Mouse (Mus musculus) hindbrain, embryonic 10.5 days (tissue): ENCODE data around the gene Prdx5. TPM values are rescaled to one million over a fixed set of nuclear protein-coding genes. Genes with fewer than 3 reads are reported as not detected.

ENCODE experiments used
- DNase-seq: peaks from one replicate; pipeline ENCODE4 v3.0.0-alpha.2; 2017; ENCODE audit warnings: low spot score
- H3K27ac ChIP-seq: fragments of 300-500 bp; sonication (generic); 2 replicates; pipeline ENCODE4 v1.5.1; 2016; ENCODE audit warnings: mild to moderate bottlenecking, moderate library complexity
- H3K27me3 ChIP-seq: fragments of 300-500 bp; sonication (generic); 2 replicates; pipeline ENCODE4 v1.6.1; 2016; ENCODE audit warnings: mild to moderate bottlenecking; ENCODE audit not compliant: poor library complexity, insufficient read depth, severe bottlenecking
- H3K36me3 ChIP-seq: fragments of 300-500 bp; sonication (generic); 2 replicates; pipeline ENCODE4 v1.6.1; 2016; ENCODE audit warnings: mild to moderate bottlenecking, moderate library complexity
- H3K4me1 ChIP-seq: fragments of 300-500 bp; sonication (generic); replicated peaks from 2 replicates; pipeline ENCODE4 v1.6.1; 2016; ENCODE audit warnings: mild to moderate bottlenecking
- H3K4me3 ChIP-seq: fragments of 300-500 bp; sonication (generic); 2 replicates; pipeline ENCODE4 v1.5.1; 2016; ENCODE audit warnings: mild to moderate bottlenecking, moderate library complexity
- H3K9me3 ChIP-seq: fragments of 300-500 bp; sonication (generic); 2 replicates; pipeline ENCODE4 v1.6.1; 2016; ENCODE audit warnings: mild to moderate bottlenecking, moderate library complexity
- WGBS: fragments of 180-500 bp; shearing (Covaris S2); methylation state at CpG from one replicate; pipeline ENCODE4 v1.1.7; 2016; 5-methylcytosine and 5-hydroxymethylcytosine counted together
- polyA plus RNA-seq: library from polyadenylated mRNA; unstranded; fragments of >200 nt; fragmentation: Nextera tagmentation; extraction: Ambion mirVana; gene quantifications from 2 replicates; pipeline ENCODE4 v1.2.1, GENCODE M21; 2016

Gene Prdx5
- polyA plus RNA-seq, 1 experiment from 2014 or later: 196 TPM

DNA sequence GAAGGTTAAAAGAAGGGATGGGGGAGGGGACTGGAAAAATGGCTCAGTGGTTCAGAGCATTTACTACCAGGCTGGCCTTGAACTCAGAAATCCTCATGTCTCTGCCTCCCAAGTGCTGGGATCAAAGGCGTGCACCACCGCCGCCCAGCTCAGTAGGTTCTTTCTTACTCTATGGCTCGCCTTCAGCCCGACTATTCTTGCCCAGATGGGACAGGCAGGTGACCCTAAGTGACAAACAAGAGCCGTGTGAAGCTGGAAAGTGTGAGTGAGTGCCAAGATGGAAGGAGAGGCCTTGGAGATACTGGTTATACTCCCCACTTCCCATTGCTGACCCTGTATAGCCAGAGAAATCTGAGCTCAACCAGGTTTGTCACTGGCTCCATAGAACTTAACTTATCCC is 33.8 kb upstream of the Prdx5 start:
- no peak overlapping the region for H3K27ac ChIP-seq
- H3K4me1 ChIP-seq: peaks cover 35% of the 10 kb centered on the region
- H3K9me3 ChIP-seq: no peaks in the 10 kb centered on the region
- WGBS: 93% methylated on average over 6 of the region's 6 CpGs
- peaks cover 5% of the 10 kb centered on the region; the same call in 1 of the 2 replicates for H3K27me3 ChIP-seq
- H3K4me3 ChIP-seq: no peak overlapping the region
- H3K36me3 ChIP-seq: peaks cover 21% of the 10 kb centered on the region
- DNase-seq: no peak

DNA sequence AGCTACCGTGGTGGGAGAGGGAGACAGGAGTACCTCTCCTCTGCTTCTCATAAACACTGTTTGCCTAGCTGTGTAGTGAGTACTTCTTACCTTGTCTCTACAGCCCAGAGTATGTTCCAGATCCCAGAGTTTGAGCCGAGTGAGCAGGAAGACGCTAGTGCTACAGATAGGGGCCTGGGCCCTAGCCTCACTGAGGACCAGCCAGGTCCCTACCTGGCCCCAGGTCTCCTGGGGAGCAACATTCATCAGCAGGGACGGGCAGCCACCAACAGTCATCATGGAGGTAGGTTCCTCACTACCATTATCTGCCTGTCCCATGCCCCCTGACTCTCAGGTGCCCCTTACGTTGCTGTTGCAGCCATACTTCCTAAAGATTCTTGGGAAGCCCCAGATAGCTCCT is 32.9 kb upstream of the Prdx5 start:
- H3K36me3 ChIP-seq: peaks cover 18% of the 10 kb centered on the region
- WGBS: 29% methylated on average over 5 of the region's 5 CpGs
- peaks cover 35% of the 10 kb centered on the region for H3K4me1 ChIP-seq
- H3K9me3 ChIP-seq: no peaks in the 10 kb centered on the region
- H3K4me3 ChIP-seq: peak overlapping the region; percentile 91
- H3K27me3 ChIP-seq: peaks cover 14% of the 10 kb centered on the region
- H3K27ac ChIP-seq: peak overlapping the region; percentile 97
- no peak for DNase-seq

DNA sequence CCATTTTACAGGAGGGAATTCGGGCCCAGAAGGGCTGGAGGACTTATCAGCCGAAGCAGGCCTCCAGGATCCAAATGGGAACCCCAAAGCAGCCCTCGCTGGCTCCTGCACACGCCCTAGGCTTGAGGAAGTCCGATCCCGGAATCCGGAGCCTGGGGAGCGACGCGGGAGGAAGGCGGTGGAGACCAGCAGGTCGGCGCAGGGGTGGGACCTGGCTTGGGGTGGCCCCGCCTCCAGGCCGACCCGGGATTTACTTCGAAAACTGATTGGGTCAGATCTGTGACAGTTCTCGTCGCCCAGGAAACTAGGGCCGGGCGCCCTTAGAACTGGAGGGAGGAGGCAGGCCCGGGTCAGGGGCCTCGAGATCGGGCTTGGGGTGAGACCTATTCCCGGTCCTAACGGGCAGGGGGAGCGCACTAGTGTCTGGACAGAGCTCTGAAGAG is 32.4 kb upstream of the Prdx5 start, which contains the start of gene Gpr137:
Gene Gpr137 (minus strand): TSS at position 232 of the 443 bp plus-strand sequence.
- Histone ChIP-seq H3K27me3 (peaks cover 17% of the 10 kb centered on the region), H3K27ac (peak within 1 kb of the TSS; percentile 97), H3K9me3 (no peaks in the 10 kb centered on the region), H3K4me1 (peaks cover 35% of the 10 kb centered on the region), H3K4me3 (peak within 1 kb of the TSS; percentile 91), H3K36me3 (peaks cover 17% of the 10 kb centered on the region)
- peak; percentile 93 for DNase-seq
- WGBS: under 1% methylated on average over 27 of the region's 27 CpGs

DNA sequence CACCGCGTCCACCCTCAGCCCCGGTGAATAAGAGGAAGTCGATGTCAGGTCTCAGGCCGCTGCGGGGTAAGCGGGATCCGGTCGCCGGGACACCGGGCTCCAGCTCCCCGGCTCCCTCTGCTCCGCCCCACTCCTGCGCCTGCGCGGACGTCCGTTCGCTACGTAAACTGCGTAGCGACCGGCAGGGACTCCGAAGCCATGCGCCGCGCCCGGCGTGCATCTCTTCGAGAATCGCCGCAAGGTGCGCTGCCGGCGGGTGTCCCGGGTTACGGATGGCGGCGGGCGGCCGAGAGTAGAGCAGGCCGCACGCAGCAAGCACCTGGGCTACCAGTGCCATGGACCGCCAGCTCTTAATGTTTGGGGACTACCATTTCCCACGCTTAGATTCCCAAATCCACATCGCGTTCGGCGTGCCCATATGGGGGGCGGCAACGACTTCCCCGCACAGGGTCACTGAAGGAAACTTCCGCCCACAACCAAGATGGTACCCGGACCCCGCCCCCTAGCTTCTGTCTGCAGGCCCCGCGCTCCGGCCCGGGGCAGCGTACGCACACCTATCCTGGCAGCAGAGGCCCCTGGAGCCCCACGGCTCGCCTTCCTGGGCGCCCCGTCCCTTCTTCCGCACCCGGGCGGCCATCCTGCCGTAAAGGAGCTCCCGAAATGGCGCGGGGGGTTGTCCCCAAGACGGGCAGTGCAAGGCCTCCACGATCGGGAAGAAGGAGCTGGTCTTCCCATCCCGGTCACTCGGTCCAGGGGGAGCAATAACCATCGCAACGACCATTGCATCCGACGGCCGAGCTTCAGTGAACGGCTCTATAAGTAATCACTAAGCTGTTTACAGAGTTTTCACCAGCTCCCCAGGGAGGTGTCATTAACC is 31.7 kb upstream of the Prdx5 start, which contains the start of gene Bad:
Gene Bad (plus strand): TSS at position 490 of the 877 bp plus-strand sequence.
- peaks cover 35% of the 10 kb centered on the region for H3K4me1 ChIP-seq
- peaks cover 17% of the 10 kb centered on the region for H3K27me3 ChIP-seq
- peaks cover 17% of the 10 kb centered on the region for H3K36me3 ChIP-seq
- peak; percentile 94 for DNase-seq
- H3K27ac ChIP-seq: peak within 1 kb of the TSS; percentile 97
- no peaks in the 10 kb centered on the region for H3K9me3 ChIP-seq
- under 1% methylated on average over 83 of the region's 83 CpGs for WGBS
- peak within 1 kb of the TSS; percentile 91 for H3K4me3 ChIP-seq

DNA sequence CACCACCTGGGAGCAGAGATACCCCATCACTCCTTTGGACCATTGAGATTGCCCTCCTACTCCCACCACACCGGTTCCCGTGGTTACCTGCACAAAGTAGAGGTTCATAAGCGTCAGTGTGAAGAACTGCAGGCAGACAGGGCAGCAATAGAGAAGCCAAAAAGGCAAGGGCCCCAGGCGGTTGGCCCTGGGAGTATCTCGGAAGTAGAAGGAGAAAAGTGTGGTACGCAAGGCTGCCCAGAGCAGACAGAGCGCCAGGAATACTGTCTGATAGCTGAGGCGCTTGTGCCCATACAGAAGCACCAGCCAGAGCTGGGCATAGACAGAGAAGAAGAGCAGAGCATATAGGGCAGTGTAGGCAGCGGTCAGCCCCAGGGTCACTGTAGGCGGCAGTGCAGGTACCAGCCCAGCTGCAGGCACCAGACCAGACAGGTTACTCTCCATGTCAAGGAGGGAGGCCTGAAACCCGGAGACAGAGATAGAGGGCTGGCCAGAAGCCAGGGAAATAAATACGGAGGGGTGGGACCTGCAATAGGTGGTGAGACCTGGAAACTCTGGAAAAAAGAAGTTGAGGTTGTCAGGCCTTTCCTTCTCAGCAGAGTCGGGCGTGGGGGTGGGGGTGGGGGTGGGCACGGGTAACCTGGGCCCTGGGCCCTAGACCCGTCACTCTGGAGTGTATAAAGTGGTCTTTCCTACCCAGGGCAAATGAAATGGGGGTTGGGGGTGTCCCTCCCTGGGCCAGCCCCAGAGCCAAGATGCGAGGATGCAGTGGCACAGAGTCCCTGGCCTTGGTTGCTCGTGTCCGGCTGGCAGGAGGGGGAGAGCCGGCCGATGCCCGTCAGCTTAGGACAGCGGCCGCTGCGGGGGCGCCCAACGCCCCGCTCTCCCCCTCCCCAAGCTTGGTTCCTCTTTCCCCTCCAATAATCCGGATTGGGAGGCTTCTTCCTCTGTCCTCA is 30.8 kb upstream of the Prdx5 start:
- H3K27ac ChIP-seq: peak overlapping the region; percentile 97
- peaks cover 26% of the 10 kb centered on the region for H3K27me3 ChIP-seq
- DNase-seq: no peak
- 22% methylated on average over 29 of the region's 29 CpGs for WGBS
- H3K4me1 ChIP-seq: peaks cover 35% of the 10 kb centered on the region
- H3K36me3 ChIP-seq: peaks cover 13% of the 10 kb centered on the region
- peak overlapping the region; percentile 91 for H3K4me3 ChIP-seq
- no peaks in the 10 kb centered on the region for H3K9me3 ChIP-seq

DNA sequence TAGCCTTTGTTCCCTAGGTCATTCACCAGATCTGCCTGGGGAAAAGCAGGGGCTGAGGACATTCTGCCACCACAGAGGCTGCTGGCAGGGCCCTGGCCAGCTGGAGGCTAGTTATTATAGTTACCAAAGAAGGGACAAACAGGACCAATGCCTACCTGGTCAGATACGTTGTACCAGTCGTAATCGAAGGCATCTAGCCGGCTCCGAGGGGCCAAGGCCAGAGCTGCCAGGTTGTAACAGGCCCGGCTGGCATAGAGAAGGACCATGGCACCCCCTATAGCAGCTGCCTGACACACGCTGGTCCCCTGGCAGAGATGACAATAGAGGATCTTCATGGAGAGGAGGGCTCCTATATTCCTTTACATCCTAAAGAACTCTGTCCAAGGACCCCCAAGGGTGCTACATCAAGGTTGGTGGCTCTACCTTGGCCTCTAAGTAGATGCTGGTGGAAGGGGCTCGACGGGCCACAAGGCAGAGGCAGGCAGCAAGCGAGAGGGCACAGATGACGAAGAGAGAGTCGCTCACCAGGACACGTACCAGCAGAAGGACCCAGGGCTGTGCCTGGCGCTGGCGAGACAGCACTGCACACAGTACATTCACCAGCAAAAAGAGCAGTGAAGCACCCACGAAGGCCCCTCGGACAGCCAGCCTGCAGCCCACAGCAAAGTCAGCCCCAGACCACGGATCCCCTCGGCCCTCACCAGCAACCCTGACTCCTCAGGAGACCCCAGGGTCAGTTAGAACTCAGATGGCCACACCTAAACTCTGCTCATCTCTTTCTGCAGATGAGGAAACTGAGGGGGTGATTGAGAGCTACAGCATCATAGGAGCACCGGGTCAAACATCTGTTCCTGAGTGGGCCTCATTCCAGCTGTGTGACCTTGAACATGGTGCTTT is 29.4 kb upstream of the Prdx5 start:
- peak overlapping the region; percentile 7; the same call in 1 of the 2 replicates for H3K4me3 ChIP-seq
- WGBS: 90% methylated on average over 20 of the region's 20 CpGs

DNA sequence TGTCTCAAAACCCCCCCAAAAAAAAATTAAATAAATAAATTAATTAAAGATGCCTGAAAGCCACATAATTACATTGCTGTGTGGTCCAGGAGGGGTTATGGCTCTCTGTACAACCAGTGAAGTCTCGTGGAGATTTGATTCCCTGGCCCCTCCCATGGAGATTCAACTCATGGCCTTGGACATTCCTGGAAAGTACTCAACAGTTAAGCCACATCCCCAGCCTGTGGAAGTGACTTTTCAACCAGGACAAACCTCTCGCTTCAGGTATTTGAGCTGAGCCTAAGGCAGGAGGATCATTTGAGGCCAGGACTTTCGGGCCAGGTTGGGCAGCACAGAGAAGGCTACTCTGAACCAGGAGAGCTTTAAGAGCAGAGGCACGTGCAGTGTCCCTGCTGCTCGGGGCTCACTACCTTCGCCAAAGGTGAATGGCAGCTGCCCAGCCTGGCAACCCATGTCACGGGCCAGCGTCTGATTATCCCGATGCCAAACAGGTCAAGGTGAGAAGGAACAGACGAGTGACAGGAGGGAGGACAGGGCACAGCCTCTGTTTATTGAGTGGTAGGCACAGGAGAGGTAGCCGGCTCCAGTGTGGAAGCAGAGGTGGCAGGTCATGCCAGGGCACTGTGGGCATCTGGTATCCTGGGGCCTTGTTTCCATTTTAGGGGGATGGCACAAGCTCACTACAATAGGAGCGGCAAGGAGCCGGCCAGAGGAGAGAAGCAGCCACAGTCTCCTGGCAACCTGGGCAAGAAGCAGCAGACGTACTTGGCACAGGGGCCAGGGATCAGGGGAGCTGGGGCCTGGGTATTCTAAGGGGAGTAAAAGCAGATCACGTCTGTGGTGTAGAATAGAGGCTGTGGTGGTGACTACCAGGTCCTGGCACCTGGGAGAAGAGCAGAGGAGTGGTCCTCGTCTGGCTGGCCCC is 27.9 kb upstream of the Prdx5 start:
- H3K4me3 ChIP-seq: no peak overlapping the region
- DNase-seq: no peak
- no peaks in the 10 kb centered on the region for H3K9me3 ChIP-seq
- H3K27me3 ChIP-seq: peaks cover 55% of the 10 kb centered on the region
- H3K36me3 ChIP-seq: 0 out of 2 replicates have a peak, but pooled peaks cover 2% of the 10 kb centered on the region
- no peak overlapping the region for H3K27ac ChIP-seq
- H3K4me1 ChIP-seq: peaks cover 46% of the 10 kb centered on the region
- 80% methylated on average over 16 of the region's 16 CpGs for WGBS

More for the DNA sequence above, 29.4 kb upstream of the Prdx5 start:
- no peaks in the 10 kb centered on the region for H3K9me3 ChIP-seq
- peaks cover 39% of the 10 kb centered on the region for H3K27me3 ChIP-seq
- peaks cover 37% of the 10 kb centered on the region for H3K4me1 ChIP-seq
- DNase-seq: no peak
- H3K36me3 ChIP-seq: 0 out of 2 replicates have a peak, but pooled peaks cover 2% of the 10 kb centered on the region
- H3K27ac ChIP-seq: no peak overlapping the region

DNA sequence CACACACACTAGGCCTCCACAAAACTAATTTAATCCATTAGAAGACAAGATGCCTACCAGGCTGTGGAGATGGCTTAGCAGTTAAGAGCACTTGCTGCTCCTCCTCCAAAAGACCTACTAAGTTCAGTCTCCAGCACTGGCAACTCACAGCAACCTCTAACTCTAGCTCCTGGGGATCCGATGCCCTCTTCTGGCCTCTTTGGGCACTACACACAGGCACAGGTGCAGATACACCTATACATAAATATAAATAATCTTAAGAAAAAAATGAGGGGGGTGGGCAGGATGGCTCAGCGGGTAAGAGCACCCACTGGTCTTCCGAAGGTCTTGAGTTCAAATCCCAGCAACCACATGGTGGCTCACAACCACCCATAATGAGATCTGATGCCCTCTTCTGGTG is 26.4 kb upstream of the Prdx5 start:
- no peak overlapping the region for H3K27ac ChIP-seq
- DNase-seq: no peak
- H3K36me3 ChIP-seq: 0 out of 2 replicates have a peak, but pooled peaks cover 2% of the 10 kb centered on the region
- peaks cover 70% of the 10 kb centered on the region for H3K27me3 ChIP-seq
- no peak overlapping the region for H3K4me3 ChIP-seq
- WGBS: 12% methylated on average over 3 of the region's 3 CpGs
- no peaks in the 10 kb centered on the region for H3K9me3 ChIP-seq
- H3K4me1 ChIP-seq: peaks cover 43% of the 10 kb centered on the region

DNA sequence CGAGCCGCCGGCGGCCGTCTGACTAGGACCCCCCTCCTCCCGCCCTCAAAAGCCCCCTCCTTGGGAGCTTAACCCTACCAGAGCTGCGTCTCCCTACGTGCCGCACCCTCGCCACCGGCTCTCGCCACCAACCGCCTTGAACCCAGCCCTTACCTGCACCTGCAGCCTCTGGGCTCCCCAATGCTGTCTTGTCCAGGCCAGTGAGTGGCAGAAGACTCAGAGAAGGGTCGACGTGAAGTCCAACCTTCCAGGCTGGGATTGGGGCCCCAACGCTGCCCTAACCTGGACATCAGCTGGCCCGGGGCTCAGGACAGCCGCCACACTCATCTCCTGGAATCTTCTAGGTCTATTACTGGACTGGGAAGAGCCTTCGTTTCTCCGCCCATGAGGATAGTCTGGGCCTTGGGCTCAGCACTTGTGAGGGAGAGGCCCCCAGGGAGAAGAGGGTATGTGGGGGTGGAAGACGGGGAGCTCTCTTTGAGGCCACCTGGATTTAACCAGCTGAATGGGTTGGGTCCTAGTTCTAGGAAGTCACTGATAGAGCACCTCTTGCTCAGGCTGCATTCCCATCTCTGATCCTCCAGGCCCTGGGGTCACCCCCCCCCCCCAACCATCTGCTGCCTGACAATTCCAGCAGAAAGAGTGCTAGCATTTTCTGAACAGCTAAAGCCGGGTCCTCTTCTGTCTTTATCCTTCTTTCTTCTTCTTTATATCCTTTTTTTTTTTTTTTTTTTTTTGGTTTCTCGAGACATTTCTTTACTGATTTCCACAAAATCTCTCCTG is 24.5 kb upstream of the Prdx5 start, which contains the start of gene Kcnk4:
Gene Kcnk4 (minus strand): TSS at position 321 of the 783 bp plus-strand sequence.
- peak within 1 kb of the TSS; percentile 45 for H3K4me3 ChIP-seq
- WGBS: 10% methylated on average over 23 of the region's 23 CpGs
- peaks cover 26% of the 10 kb centered on the region for H3K4me1 ChIP-seq
- peaks cover 89% of the 10 kb centered on the region for H3K27me3 ChIP-seq
- H3K27ac ChIP-seq: peak within 1 kb of the TSS; percentile 13; the same call in 1 of the 2 replicates
- DNase-seq: no peak
- H3K9me3 ChIP-seq: no peaks in the 10 kb centered on the region
- H3K36me3 ChIP-seq: 0 out of 2 replicates have a peak, but pooled peaks cover 2% of the 10 kb centered on the region

DNA sequence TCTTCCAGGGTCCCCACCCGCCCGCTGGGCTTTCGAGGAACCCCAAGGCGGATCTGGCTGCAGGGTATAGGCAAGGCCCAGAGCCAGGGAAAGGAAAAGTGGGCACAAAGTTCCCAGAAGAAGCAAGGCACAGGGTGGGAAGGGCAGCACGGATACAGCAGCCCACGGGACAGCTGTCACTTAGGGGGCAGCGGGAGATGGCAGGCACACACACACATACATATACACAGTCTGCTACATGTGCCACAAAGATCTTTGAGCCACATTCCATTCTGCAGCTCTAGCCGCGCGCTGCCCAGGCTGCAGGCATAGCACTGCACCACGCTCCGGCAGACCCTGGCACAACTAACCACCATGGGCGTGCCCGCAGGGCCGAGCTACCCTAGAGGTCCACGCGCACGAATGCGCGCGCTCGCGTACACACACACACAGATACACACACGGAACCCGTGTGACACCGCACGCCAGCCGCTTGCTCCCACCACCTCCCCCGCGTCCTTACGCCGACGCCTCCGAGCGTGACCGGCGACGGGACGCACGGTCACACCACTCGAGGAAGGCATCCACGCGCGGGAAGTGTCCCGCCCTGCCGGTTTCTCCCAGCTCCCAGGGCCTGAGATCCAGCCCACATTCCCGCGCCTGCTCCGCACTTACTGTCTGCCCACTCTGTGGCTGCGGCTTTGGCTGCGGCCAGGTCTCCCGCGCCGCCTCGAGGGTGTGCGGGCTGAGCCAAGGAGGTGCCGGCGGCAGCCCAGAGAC is 23.7 kb upstream of the Prdx5 start:
- peak overlapping the region; percentile 45 for H3K4me3 ChIP-seq
- peaks cover 21% of the 10 kb centered on the region for H3K4me1 ChIP-seq
- H3K27me3 ChIP-seq: peaks cover 91% of the 10 kb centered on the region
- H3K36me3 ChIP-seq: 0 out of 2 replicates have a peak, but pooled peaks cover 2% of the 10 kb centered on the region
- no peaks in the 10 kb centered on the region for H3K9me3 ChIP-seq
- 4% methylated on average over 58 of the region's 58 CpGs for WGBS
- peak; percentile 34 for DNase-seq
- H3K27ac ChIP-seq: peak overlapping the region; percentile 13; the same call in 1 of the 2 replicates
